In genomic region chr10:12931492-12932400, GRCm38 (mm10) we compare ENCODE assay signal across 15 mouse cellular contexts. TPM values are rescaled to one million over a fixed set of nuclear protein-coding genes. Genes with fewer than 3 reads are reported as not detected.
A peak's percentile ranks its signal among the peaks of the same experiment; 100 is the strongest.
DNase-seq lines count a peak whose midpoint lies in the region; ATAC-seq and TF ChIP-seq lines count a peak whose summit lies in the region.
"Had no signal": no experiment of that assay in that cellular context is flagged by ENCODE, and none has a peak within 500 bp of the region (broad histone marks: within the 10 kb centered on the region; RNA-seq: fewer than 3 reads in every experiment).

No protein-coding gene starts in this region.

- TF ChIP-seq POLR2A in cerebellum, adult 2 months (IDR thresholded peaks at IDR 0.05; ENCODE audit: borderline replicate concordance, insufficient read depth, low read length) = no peak

- WGBS in cerebellum, adult 2 months = 41% methylated on average over 10 of the region's 10 CpGs
- 54% methylated on average over 10 of the region's 10 CpGs for WGBS in limb, embryonic 13.5 days
- whole genome bisulfite sequencing in limb, embryonic 10.5 days = 69% methylated on average over 10 of the region's 10 CpGs
- 51% methylated on average over 10 of the region's 10 CpGs for WGBS in embryonic facial prominence, embryonic 12.5 days
- WGBS in limb, embryonic 15.5 days = 46% methylated on average over 10 of the region's 10 CpGs

- H3K9ac ChIP-seq in limb, embryonic 13.5 days = no peak overlapping the region
- H3K9ac ChIP-seq in embryonic facial prominence, embryonic 12.5 days = no peak overlapping the region
- H3K9ac ChIP-seq in limb, embryonic 15.5 days = no peak overlapping the region
- H3K9ac ChIP-seq: forebrain, postnatal 0 days; heart, embryonic 15.5 days; liver, embryonic 15.5 days; midbrain, embryonic 13.5 days had no signal

- no peaks in the 10 kb centered on the region for H3K9me3 ChIP-seq in limb, embryonic 13.5 days
- H3K9me3 ChIP-seq in limb, embryonic 10.5 days (replicated peaks) = no peaks in the 10 kb centered on the region
- no peaks in the 10 kb centered on the region for H3K9me3 ChIP-seq in embryonic facial prominence, embryonic 12.5 days
- H3K9me3 ChIP-seq in limb, embryonic 15.5 days = no peaks in the 10 kb centered on the region
- H3K9me3 ChIP-seq: heart, embryonic 15.5 days; liver, embryonic 15.5 days; midbrain, embryonic 13.5 days had no signal

- TF ChIP-seq CTCF in cerebellum, adult 2 months (IDR thresholded peaks at IDR 0.05; ENCODE audit: borderline replicate concordance, insufficient read depth, low read depth, low read length) = no peak

- peak; percentile 15 to 26 for DNase-seq in cerebellum, postnatal 14 days
- DNase-seq in cerebellum, adult 2 months = no peak
- no peak for DNase-seq in limb, embryonic 10.5 days (ENCODE audit: low spot score)
- no peak for DNase-seq in layer of hippocampus, postnatal 25 days (ENCODE audit: extremely low spot score in 1 of 2, low spot score in 1 of 2)
- DNase-seq in heart, adult 8-10 months (ENCODE audit: low spot score) = no peak
- DNase-seq: cerebellum, adult 9-10 months; forebrain, postnatal 0 days had no signal

- H3K36me3 ChIP-seq in limb, embryonic 13.5 days = no peaks in the 10 kb centered on the region
- H3K36me3 ChIP-seq in limb, embryonic 10.5 days = no peaks in the 10 kb centered on the region
- no peaks in the 10 kb centered on the region for H3K36me3 ChIP-seq in embryonic facial prominence, embryonic 12.5 days
- H3K36me3 ChIP-seq in limb, embryonic 15.5 days = no peaks in the 10 kb centered on the region
- H3K36me3 ChIP-seq: heart, embryonic 15.5 days; liver, embryonic 15.5 days; midbrain, embryonic 13.5 days had no signal

- no peaks in the 10 kb centered on the region for H3K4me1 ChIP-seq in cerebellum, adult 2 months (ENCODE audit: control insufficient read depth, insufficient read depth, low read length)
- 0 out of 2 replicates have a peak, but pooled peaks cover 5% of the 10 kb centered on the region for H3K4me1 ChIP-seq in limb, embryonic 13.5 days
- 0 out of 2 replicates have a peak, but pooled peaks cover 3% of the 10 kb centered on the region for H3K4me1 ChIP-seq in limb, embryonic 10.5 days
- 0 out of 2 replicates have a peak, but pooled peaks cover 8% of the 10 kb centered on the region for H3K4me1 ChIP-seq in embryonic facial prominence, embryonic 12.5 days
- no peaks in the 10 kb centered on the region for H3K4me1 ChIP-seq in limb, embryonic 15.5 days
- H3K4me1 ChIP-seq: midbrain, embryonic 13.5 days had no signal

- ATAC-seq in limb, embryonic 13.5 days (ENCODE audit: low FRiP score, low read depth) = 0 out of 2 replicates have a peak, but pooled peaks have one; percentile 40
- peak; percentile 56; the same call in 1 of the 2 replicates for ATAC-seq in embryonic facial prominence, embryonic 12.5 days (ENCODE audit: insufficient number of reproducible peaks, insufficient read depth, low FRiP score, low TSS enrichment)
- ATAC-seq in limb, embryonic 15.5 days (ENCODE audit: insufficient number of reproducible peaks, low FRiP score, low TSS enrichment, low read depth) = no peak; the same call in 1 of the 2 replicates
- ATAC-seq: forebrain, postnatal 0 days; hindbrain, postnatal 0 days; midbrain, embryonic 13.5 days had no signal

- H3K27me3 ChIP-seq in cerebellum, adult 2 months (ENCODE audit: control insufficient read depth, insufficient read depth, low read length) = no peaks in the 10 kb centered on the region
- H3K27me3 ChIP-seq in limb, embryonic 13.5 days = no peaks in the 10 kb centered on the region
- no peaks in the 10 kb centered on the region for H3K27me3 ChIP-seq in limb, embryonic 10.5 days (ENCODE audit: low read depth, poor library complexity, severe bottlenecking)
- H3K27me3 ChIP-seq in embryonic facial prominence, embryonic 12.5 days = no peaks in the 10 kb centered on the region
- no peaks in the 10 kb centered on the region for H3K27me3 ChIP-seq in limb, embryonic 15.5 days
- H3K27me3 ChIP-seq: heart, embryonic 15.5 days; liver, embryonic 15.5 days; midbrain, embryonic 13.5 days had no signal

- H3K27ac ChIP-seq in cerebellum, adult 2 months (ENCODE audit: insufficient read depth, low read length) = no peak overlapping the region
- H3K27ac ChIP-seq in limb, embryonic 13.5 days = no peak overlapping the region; the same call in 1 of the 2 replicates
- no peak overlapping the region for H3K27ac ChIP-seq in limb, embryonic 10.5 days
- peak overlapping the region; percentile 47; the same call in 1 of the 2 replicates for H3K27ac ChIP-seq in embryonic facial prominence, embryonic 12.5 days
- peak overlapping the region; percentile 50; the same call in 1 of the 2 replicates for H3K27ac ChIP-seq in limb, embryonic 15.5 days
- H3K27ac ChIP-seq: heart, embryonic 15.5 days; hindbrain, postnatal 0 days; layer of hippocampus, adult 2 months; liver, embryonic 15.5 days; midbrain, embryonic 13.5 days had no signal

- H3K4me2 ChIP-seq in limb, embryonic 13.5 days (replicated peaks) = no peak overlapping the region
- H3K4me2 ChIP-seq in embryonic facial prominence, embryonic 12.5 days (replicated peaks) = no peak overlapping the region
- no peak overlapping the region for H3K4me2 ChIP-seq in limb, embryonic 15.5 days
- H3K4me2 ChIP-seq: heart, embryonic 15.5 days; liver, embryonic 15.5 days; midbrain, embryonic 13.5 days had no signal

- no peak overlapping the region for H3K4me3 ChIP-seq in cerebellum, adult 2 months (replicated peaks; ENCODE audit: insufficient read depth, low read depth, low read length)
- H3K4me3 ChIP-seq in limb, embryonic 13.5 days = no peak overlapping the region
- no peak overlapping the region for H3K4me3 ChIP-seq in limb, embryonic 10.5 days
- no peak overlapping the region for H3K4me3 ChIP-seq in embryonic facial prominence, embryonic 12.5 days
- no peak overlapping the region for H3K4me3 ChIP-seq in limb, embryonic 15.5 days
- H3K4me3 ChIP-seq: heart, embryonic 15.5 days; layer of hippocampus, adult 2 months; liver, embryonic 15.5 days; midbrain, embryonic 13.5 days had no signal

RNA-seq across cellular contexts. Expression of gene Stx11, which starts 32.4 kb away (rescaled TPM):
- 0.10 and 0.11 TPM in 2 replicates for polyA plus RNA-seq in cerebellum, adult 2 months (2012; rRNA removed)
- polyA plus RNA-seq in limb, embryonic 13.5 days (2015; fragmentation: Nextera tagmentation; extraction: Ambion mirVana) = 2.2 and 3.5 TPM in 2 replicates
- 0.92 and 1.2 TPM in 2 replicates for polyA plus RNA-seq in limb, embryonic 10.5 days (2016; fragmentation: Nextera tagmentation; extraction: Ambion mirVana)
- 3.5 and 4.3 TPM in 2 replicates for polyA plus RNA-seq in embryonic facial prominence, embryonic 12.5 days (2016; fragmentation: Nextera tagmentation; extraction: Ambion mirVana)
- 5.6 and 6.7 TPM in 2 replicates for polyA plus RNA-seq in limb, embryonic 15.5 days (2015; fragmentation: Nextera tagmentation; extraction: Ambion mirVana)
- total RNA-seq in layer of hippocampus, postnatal 25 days (2021) = under 1 TPM in 1 of 2 experiments, not detected in 1; 0.22 TPM
- 1 to 10 TPM; 1.7 to 2.5 (median 2.3) TPM for total RNA-seq in heart, adult 8-10 months (2022)

Comparison
In these comparisons a context has a peak if more than half of its experiments do, and no peak if none do; other contexts are left out.
1. DNase-seq: peak in cerebellum, postnatal 14 days (2 of 2); none in cerebellum, adult 2 months (0 of 2), limb, embryonic 10.5 days (single experiment), layer of hippocampus, postnatal 25 days (0 of 2) and heart, adult 8-10 months (single experiment).
2. H3K27ac ChIP-seq: peak in embryonic facial prominence, embryonic 12.5 days (single experiment) and limb, embryonic 15.5 days (single experiment); none in cerebellum, adult 2 months (single experiment), limb, embryonic 13.5 days (single experiment) and limb, embryonic 10.5 days (single experiment).